Mouse (Mus musculus) embryonic facial prominence, embryonic 13.5 days (tissue): ENCODE results near the gene Fggy. TPM values are rescaled to one million over a fixed set of nuclear protein-coding genes. Genes with fewer than 3 reads are reported as not detected.

Experiments used
- ATAC-seq: fragments of 200-750 bp; cut with Nextera tagmentation; 2 replicates; pipeline ENCODE4 v1.8.0; 2017; ENCODE audit warnings: low read depth; ENCODE audit not compliant: insufficient number of reproducible peaks, insufficient read depth, low FRiP score, low TSS enrichment
- H3K27ac ChIP-seq: fragments of 300-500 bp; sonication (generic); 2 replicates; pipeline ENCODE4 v1.5.1; 2015; ENCODE audit warnings: moderate library complexity, mild to moderate bottlenecking, inconsistent platforms
- H3K27me3 ChIP-seq: fragments of 300-500 bp; sonication (generic); 2 replicates; pipeline ENCODE4 v1.6.1; 2015; ENCODE audit warnings: mild to moderate bottlenecking, inconsistent platforms
- H3K36me3 ChIP-seq: fragments of 300-500 bp; sonication (generic); 2 replicates; pipeline ENCODE4 v1.6.1; 2015; ENCODE audit warnings: mild to moderate bottlenecking, inconsistent platforms
- H3K4me1 ChIP-seq: fragments of 300-500 bp; sonication (generic); 2 replicates; pipeline ENCODE4 v1.6.1; 2015; ENCODE audit warnings: inconsistent platforms
- H3K4me2 ChIP-seq: fragments of 300-500 bp; sonication (generic); 2 replicates; pipeline ENCODE4 v1.6.1; 2015; ENCODE audit warnings: moderate library complexity, mild to moderate bottlenecking, inconsistent platforms
- H3K4me3 ChIP-seq: fragments of 300-500 bp; sonication (generic); 2 replicates; pipeline ENCODE4 v1.5.1; 2015; ENCODE audit warnings: mild to moderate bottlenecking, inconsistent platforms
- H3K9ac ChIP-seq: fragments of 300-500 bp; sonication (generic); 2 replicates; pipeline ENCODE4 v1.6.1; 2015; ENCODE audit warnings: mild to moderate bottlenecking, inconsistent platforms
- H3K9me3 ChIP-seq: fragments of 300-500 bp; sonication (generic); 2 replicates; pipeline ENCODE4 v1.6.1; 2016; ENCODE audit warnings: inconsistent platforms
- WGBS: fragments of 180-500 bp; shearing (Covaris S2); methylation state at CpG from one replicate; pipeline ENCODE4 v1.1.7; 2015; ENCODE audit warnings: mixed read lengths; 5-methylcytosine and 5-hydroxymethylcytosine counted together
- polyA plus RNA-seq: library from polyadenylated mRNA; unstranded; fragments of >200 nt; fragmentation: Nextera tagmentation; extraction: Ambion mirVana; gene quantifications from 2 replicates; pipeline ENCODE4 v1.2.1, GENCODE M21; 2015

Gene Fggy
- polyA plus RNA-seq, 1 experiment from 2014 or later: 11.4 TPM

- Histone ChIP-seq H3K27ac (no peak overlapping the region), H3K4me3 (no peak overlapping the region), H3K36me3 (no peaks in the 10 kb centered on the region), H3K4me1 (peaks cover 4% of the 10 kb centered on the region; the same call in 1 of the 2 replicates), H3K9ac (no peak overlapping the region), H3K4me2 (no peak overlapping the region), H3K9me3 (no peaks in the 10 kb centered on the region), H3K27me3 (no peaks in the 10 kb centered on the region)
- no peak for ATAC-seq
- 72% methylated on average over 6 of the region's 6 CpGs for WGBS
Observed at GRCm38 (mm10) chr4:95868348-95868747, 311.0 kb downstream of the Fggy start.

DNA sequence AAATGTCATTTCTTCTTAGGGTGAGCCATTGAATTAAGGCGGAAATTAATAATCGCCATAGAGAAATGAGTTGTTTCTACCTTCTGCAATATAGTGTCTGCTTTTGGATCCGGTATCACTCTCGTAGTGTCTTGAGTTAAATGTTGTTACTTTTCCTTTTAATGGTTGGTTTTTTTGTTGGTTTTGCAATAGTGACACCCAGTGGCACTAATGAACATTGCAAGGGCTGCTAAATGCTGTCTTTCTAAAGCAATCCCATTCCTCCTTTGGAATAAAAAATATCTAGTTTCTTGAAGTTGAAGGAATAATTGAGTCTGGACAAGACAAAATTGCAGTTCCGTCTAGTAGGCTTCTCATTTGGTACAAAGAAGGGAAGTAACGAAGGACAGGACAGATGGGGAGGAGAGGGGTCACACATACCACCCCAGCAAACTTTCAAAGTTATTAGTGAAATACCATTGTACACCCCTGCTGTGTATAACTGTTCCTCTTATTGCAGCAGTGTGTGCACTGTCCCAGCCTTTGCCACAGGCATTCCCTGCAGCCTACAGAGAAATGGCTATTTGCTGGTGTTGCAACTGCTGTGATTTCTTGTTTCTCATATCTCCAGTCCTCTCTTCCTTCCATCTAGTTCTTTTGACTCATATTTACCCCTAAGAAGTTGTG, 314.0 kb downstream of the Fggy start:
- peaks cover 7% of the 10 kb centered on the region; the same call in 1 of the 2 replicates for H3K4me1 ChIP-seq
- H3K36me3 ChIP-seq: no peaks in the 10 kb centered on the region
- 16% methylated on average over 6 of the region's 6 CpGs for WGBS
- H3K9me3 ChIP-seq: no peaks in the 10 kb centered on the region
- no peaks in the 10 kb centered on the region for H3K27me3 ChIP-seq
- H3K27ac ChIP-seq: no peak overlapping the region
- H3K4me3 ChIP-seq: no peak overlapping the region
- peak overlapping the region; percentile 11; the same call in 1 of the 2 replicates for H3K4me2 ChIP-seq
- H3K9ac ChIP-seq: no peak overlapping the region
- no peak for ATAC-seq

- WGBS: 89% methylated on average over 4 of the region's 4 CpGs
- Histone ChIP-seq H3K27me3 (no peaks in the 10 kb centered on the region), H3K9me3 (no peaks in the 10 kb centered on the region), H3K27ac (no peak overlapping the region), H3K4me3 (no peak overlapping the region), H3K36me3 (no peaks in the 10 kb centered on the region), H3K9ac (no peak overlapping the region), H3K4me1 (peaks cover 7% of the 10 kb centered on the region), H3K4me2 (no peak overlapping the region)
- ATAC-seq: no peak
Observed at GRCm38 (mm10) chr4:95875896-95876295, 318.6 kb downstream of the Fggy start.

DNA sequence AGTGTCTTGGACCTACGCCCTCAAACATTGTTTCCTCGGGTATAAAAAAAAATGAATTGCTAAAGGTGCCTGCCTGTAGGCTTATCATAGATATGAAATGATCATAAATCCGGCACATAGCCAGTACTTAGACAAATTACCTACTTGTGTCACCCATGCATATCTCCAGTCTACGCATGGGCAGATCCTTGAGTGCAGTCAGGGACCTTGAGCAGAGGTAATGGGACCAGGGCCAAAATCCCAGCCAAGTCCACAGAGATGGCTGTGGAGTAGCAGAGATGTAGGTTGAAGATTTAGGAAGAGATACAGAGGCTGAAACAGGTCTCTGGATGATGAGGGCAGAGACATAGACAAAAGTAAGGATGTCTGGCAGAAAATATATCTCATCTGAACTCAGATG, 320.1 kb downstream of the Fggy start:
- Histone ChIP-seq H3K27ac (no peak overlapping the region), H3K4me3 (no peak overlapping the region), H3K4me2 (no peak overlapping the region), H3K4me1 (peaks cover 20% of the 10 kb centered on the region), H3K27me3 (no peaks in the 10 kb centered on the region), H3K9me3 (no peaks in the 10 kb centered on the region), H3K9ac (no peak overlapping the region), H3K36me3 (no peaks in the 10 kb centered on the region)
- WGBS: 86% methylated on average over 4 of the region's 4 CpGs
- ATAC-seq: no peak

DNA sequence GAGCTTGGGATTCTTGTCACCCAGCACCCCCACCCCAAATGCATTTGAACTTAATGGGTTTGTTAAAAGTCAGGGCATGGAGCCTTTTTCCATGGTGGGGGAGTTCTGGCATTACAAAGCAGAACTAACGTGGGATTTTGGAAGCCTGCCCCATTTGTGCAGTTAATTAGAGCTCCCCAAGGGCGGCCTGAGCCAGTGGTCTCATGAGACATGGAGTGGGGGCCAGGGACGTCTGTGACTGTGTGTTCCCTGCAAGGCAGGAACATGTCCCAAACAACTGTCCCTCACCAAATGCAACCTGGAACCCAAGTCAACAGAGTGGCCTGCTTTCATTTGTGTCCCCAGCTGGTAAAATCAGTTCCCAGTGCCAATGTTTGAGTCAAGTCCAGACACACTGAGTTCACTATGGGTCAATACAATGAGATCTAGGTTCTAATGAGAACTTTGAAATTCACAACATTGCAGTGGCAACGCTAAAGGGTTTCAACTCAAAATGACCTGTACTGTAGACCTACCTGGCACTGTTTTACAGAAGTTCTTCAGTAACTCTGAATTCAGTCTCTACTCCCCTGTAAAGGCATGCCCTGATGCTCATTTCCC, 324.5 kb downstream of the Fggy start:
- Histone ChIP-seq H3K9ac (no peak overlapping the region), H3K36me3 (no peaks in the 10 kb centered on the region), H3K27me3 (no peaks in the 10 kb centered on the region), H3K9me3 (no peaks in the 10 kb centered on the region), H3K4me2 (no peak overlapping the region), H3K4me1 (peaks cover 32% of the 10 kb centered on the region), H3K4me3 (no peak overlapping the region), H3K27ac (no peak overlapping the region)
- no peak for ATAC-seq
- 49% methylated on average over 4 of the region's 4 CpGs for WGBS

- H3K27me3 ChIP-seq: no peaks in the 10 kb centered on the region
- no peak for ATAC-seq
Observed at GRCm38 (mm10) chr4:95884184-95885145, 327.2 kb downstream of the Fggy start.

DNA sequence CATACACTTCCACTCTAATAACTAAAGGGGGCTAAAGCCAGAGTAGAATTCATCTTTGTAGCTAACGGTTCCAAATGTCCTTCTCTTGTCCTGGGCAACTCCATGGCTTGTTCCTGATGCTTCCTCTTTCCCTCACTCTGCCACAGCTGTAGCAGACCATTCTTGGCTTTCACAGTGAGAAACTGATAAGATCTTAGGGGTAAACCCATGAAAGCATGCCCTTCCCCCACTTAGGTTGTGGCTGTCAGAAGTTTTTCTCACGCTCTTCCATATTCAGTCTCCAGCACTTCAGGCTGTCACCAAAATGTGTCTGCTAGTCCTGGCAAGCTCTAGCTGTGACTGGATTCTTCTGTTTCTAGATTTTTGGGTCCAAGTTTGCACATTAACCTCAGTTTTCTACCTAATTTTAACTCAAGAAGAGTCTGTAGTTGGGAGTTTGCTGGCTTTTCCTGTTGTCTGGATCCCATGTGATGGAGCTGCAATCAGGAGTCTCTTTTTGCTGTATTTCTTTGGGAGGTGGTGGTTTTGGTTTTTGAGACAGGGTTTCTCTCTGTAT, 338.0 kb downstream of the Fggy start:
- WGBS: 81% methylated on average over 2 of the region's 2 CpGs
- no peak for ATAC-seq
- Histone ChIP-seq H3K4me2 (no peak overlapping the region), H3K36me3 (no peaks in the 10 kb centered on the region), H3K9me3 (no peaks in the 10 kb centered on the region), H3K4me1 (peaks cover 54% of the 10 kb centered on the region), H3K27ac (no peak overlapping the region), H3K9ac (no peak overlapping the region), H3K27me3 (no peaks in the 10 kb centered on the region), H3K4me3 (no peak overlapping the region)

More at GRCm38 (mm10) chr4:95884184-95885145, 327.2 kb downstream of the Fggy start:
- WGBS: 64% methylated on average over 4 of the region's 4 CpGs
- Histone ChIP-seq H3K36me3 (no peaks in the 10 kb centered on the region), H3K4me2 (no peak overlapping the region), H3K4me3 (no peak overlapping the region), H3K27ac (no peak overlapping the region), H3K4me1 (peaks cover 32% of the 10 kb centered on the region), H3K9ac (no peak overlapping the region), H3K9me3 (no peaks in the 10 kb centered on the region)

DNA sequence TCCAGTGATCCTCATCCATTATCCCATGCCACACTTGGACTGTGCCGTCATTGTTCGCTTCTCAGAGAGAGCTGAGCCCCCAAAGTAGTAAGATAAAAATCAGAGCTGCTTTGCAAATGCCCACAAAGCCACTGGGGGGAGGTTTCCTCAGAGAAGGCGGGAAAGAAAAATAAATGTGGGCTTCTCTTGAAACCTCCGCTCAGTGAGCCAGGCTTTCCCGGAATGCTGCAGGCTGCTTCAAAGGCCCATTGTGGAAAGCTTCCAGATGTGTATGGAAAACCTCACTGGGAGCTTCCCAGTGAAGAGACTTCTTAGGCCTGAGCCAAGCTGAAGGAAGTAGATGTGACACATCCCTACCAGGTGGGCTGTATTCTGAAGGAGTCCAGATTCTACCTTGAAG, 339.3 kb downstream of the Fggy start:
- Histone ChIP-seq H3K27ac (peak overlapping the region; percentile 84), H3K4me1 (peaks cover 64% of the 10 kb centered on the region), H3K36me3 (no peaks in the 10 kb centered on the region), H3K4me3 (no peak overlapping the region), H3K9me3 (no peaks in the 10 kb centered on the region), H3K4me2 (0 out of 2 replicates have a peak overlapping the region, but pooled peaks have one; percentile 26), H3K27me3 (no peaks in the 10 kb centered on the region), H3K9ac (no peak overlapping the region)
- WGBS: 18% methylated on average over 5 of the region's 5 CpGs
- ATAC-seq: no peak

DNA sequence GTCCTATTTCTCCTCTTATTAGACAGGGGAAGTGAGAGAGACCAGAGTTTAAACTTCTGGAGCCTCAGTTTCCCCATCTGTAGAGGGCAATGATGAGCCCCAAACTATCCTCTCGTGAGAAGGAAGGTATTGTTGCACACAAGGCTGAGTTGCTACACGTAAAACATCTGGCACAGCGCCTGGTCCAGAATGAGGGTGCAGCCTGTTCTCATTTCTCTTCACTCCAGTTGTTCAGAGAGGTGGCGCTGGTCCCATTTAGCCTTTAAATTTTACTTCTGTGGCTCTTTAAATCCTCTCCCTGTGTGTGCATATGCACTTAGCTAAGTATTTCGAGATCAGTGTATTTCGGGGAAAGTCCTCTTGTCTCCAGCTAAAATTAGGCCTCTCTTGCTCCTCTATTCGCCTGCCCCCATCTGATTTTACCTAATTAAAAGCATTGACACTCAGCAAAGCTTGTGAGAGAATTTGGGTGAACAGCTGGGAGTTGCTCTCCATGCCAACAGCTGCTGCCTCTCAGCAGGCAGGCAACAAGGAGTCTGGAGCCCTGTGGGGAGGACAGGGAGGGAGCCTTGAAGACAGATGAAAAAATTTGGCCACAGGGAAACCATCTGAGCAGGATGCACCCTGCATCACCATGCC, 340.0 kb downstream of the Fggy start:
- no peak for ATAC-seq
- H3K4me1 ChIP-seq: peaks cover 59% of the 10 kb centered on the region
- 40% methylated on average over 7 of the region's 7 CpGs for WGBS

GRCm38 (mm10) chr4:95898714-95899113, 341.4 kb downstream of the Fggy start:
- no peak for ATAC-seq
- no peaks in the 10 kb centered on the region for H3K9me3 ChIP-seq

More for the DNA sequence above, 340.0 kb downstream of the Fggy start:
- H3K27ac ChIP-seq: peak overlapping the region; percentile 84
- H3K4me3 ChIP-seq: no peak overlapping the region
- no peak overlapping the region for H3K9ac ChIP-seq
- no peaks in the 10 kb centered on the region for H3K27me3 ChIP-seq
- no peaks in the 10 kb centered on the region for H3K9me3 ChIP-seq
- H3K4me2 ChIP-seq: no peak overlapping the region
- no peaks in the 10 kb centered on the region for H3K36me3 ChIP-seq

More at GRCm38 (mm10) chr4:95898714-95899113, 341.4 kb downstream of the Fggy start:
- Histone ChIP-seq H3K4me2 (no peak overlapping the region), H3K27ac (no peak overlapping the region), H3K4me1 (peaks cover 59% of the 10 kb centered on the region), H3K36me3 (no peaks in the 10 kb centered on the region), H3K9ac (no peak overlapping the region), H3K4me3 (no peak overlapping the region), H3K27me3 (no peaks in the 10 kb centered on the region)
- WGBS: 34% methylated on average over 6 of the region's 6 CpGs
